Mouse (Mus musculus): Measurements from ENCODE around the gene Unk.

The Unk gene

GRCm38 (mm10) chr11:116108464-116109137 is 78.5 kb downstream of the Unk start:
- no peak for DNase-seq (ENCODE audit: extremely low spot score)

- no peak for DNase-seq (ENCODE audit: extremely low spot score)
Measured at GRCm38 (mm10) chr11:116109441-116110081, 79.4 kb downstream of the Unk start.

GRCm38 (mm10) chr11:116110131-116110530 is 80.0 kb downstream of the Unk start:
- no peak for DNase-seq (ENCODE audit: extremely low spot score)

- no peak for DNase-seq (ENCODE audit: extremely low spot score)
Measured at GRCm38 (mm10) chr11:116110540-116110939, 80.4 kb downstream of the Unk start.
